Mouse (Mus musculus): ENCODE results near the gene Galnt17. TPM values are rescaled to one million over a fixed set of nuclear protein-coding genes. Genes with fewer than 3 reads are reported as not detected.

The Galnt17 gene
- total RNA-seq, 4 experiments from 2014 or later: 5.0 to 9.1 (median 7.0) TPM

DNA sequence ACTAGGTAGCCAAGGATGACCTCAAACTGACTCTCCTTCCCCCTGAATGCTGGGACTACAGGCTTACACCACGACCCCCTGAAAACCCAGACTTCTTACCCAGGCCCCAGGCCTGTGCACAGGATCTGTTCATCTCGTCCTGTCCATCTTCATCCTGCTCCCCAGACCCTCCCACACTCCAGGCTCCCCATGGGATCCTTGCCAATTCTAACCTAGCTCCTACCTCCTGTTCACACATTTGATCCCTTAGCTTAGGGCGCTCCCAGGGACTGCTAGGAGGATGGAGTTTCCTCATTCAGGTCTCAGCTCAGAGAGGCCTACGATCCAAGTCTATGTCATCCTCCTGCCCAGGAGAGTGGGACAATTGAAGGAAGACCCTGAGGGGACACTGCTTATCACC, 292.2 kb downstream of the Galnt17 start:
- no peak for DNase-seq

DNA sequence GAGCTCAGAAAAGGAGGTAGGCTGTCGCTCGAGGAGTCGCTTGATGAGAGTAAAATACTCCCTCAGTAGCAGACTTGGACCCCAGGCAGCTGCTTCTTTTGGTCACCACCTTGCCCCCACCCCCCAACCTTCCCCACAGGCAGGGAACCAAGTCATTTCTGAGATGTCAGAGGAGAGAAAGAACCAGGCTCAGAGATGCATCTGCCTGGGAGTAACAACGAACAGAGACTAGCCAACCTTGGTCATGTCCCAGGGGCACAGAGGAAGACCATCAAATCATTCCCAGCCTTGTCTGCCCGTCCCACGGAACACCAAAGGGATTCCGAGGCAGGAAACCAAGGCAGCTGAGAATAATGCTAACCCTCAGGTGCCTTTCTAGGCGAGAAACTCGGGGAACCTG, 293.0 kb downstream of the Galnt17 start:
- DNase-seq: no peak

DNA sequence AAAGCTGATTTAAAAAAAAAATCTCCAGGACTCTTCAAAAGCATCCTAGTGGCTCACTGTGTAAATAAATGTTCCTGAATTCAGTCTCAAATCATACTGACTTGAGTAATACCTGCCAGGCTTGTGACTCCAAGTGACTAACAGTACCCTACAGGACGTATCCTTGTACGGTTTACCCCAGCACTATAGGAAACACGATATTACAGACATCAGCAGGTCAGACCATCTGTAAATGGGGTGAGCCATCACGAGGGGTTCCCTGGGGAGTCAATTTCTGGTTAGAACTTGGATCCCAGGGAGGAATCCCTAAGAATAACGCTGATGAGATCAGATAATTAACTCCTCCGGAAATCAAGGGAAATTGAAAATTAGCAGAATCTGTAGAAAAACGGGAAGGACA, 294.5 kb downstream of the Galnt17 start:
- DNase-seq: no peak

DNA sequence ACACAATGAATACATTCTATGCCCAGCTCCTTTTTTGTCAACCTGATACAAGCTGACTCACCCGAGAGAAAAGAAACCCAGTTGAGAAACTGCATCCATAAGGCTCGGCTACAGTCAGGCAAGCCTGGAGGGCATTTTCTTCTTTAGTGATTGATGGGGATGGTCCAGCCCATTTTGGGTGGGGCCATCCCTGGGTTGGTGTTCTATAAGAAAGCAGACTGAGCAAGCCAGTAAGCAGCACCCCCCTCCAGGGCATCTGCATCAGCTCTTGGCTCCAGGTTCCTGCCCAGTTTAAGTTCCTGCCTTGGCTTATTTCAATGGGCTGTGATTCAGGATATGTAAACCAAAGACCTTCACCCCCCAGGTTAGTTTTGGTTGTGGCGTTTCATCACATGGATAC, 295.2 kb downstream of the Galnt17 start:
- no peak for DNase-seq

DNA sequence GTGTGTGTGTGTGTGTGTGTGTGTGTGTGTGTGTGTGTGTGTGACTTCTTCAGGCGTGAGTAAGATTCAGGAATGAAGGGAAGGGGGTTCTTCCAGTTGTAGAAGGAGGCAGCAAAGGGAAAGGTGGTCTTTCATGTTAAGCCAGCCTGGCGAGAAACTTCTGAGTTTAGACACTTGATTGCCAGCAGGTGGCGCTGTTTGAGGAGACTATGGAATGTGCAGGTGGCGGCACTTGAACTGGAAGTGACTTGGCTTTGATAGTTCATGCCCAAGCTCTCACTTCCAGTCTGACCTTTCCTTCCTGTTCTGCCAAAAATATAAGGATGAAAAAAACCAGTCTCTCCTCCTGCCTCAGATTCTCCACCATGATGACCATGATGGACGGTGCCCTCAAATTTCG, 298.8 kb downstream of the Galnt17 start:
- no peak for DNase-seq

DNA sequence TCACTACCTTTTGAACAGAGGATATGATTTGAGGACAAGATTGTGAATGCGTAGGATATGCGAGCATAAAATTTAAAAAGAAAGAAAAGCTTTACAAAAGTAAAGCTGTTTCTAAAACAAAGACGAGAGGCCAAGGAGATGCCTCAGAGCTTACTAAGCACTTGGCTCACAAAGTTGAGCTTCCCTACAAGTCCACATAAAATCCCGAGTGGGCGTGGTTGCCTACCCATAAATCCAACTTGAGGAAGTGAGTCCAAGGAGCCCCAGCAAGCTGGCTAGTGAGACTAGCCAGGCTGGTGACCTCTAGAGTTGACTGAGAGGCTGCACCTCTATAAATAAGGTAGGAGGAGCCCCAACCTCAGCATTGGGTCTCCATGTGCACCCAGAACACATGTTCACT, 299.8 kb downstream of the Galnt17 start:
- no peak for DNase-seq

DNA sequence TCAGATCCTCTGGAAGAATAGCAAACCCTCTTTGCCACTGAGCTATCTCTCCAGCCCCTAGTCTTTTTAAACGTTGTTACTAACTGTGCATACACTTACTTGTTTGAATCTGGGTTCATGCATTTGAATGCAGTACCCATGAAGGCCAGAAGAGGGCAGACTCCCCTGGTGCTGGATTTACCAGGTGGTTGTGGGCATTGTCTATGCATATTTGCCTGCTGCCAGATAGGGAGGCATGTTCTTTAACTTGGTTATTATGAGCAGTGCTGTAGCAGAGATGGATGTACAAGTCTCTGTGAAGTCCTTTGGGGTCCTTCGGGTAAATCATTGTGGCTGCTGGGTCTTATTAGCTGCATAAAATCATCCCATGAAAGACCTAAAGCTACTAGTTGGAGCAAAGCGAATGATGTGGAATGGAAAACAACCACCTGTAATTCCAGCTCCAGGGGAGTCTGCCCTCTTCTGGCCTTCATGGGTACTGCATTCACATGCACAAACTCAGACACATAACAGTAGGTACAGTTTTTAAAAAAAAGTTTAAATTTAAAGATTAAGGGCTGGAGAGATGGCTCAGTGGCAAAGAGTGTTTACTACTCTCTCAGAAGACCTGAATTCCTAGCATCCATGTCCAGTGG, 300.3 kb downstream of the Galnt17 start:
- peak; percentile 15 for DNase-seq

DNA sequence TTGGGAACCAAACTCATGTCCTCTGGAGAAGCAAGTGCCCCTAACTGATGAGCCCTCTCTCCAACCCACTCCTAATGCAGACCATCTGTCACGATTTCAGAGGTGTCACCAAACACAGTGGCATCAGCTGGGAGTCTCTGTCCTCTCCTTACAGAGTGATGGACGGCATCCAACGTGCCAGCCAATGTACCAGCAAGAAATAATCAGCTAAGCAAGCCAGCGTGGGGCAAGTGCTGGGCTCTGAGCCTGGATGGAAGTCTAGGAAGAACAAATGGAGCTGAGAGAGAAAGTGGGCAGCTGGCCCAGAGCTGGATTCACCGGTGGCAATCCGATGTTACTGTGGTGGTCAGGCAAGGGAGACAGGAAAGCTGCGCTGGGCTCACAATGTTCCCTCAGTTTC, 301.1 kb downstream of the Galnt17 start:
- no peak for DNase-seq

DNA sequence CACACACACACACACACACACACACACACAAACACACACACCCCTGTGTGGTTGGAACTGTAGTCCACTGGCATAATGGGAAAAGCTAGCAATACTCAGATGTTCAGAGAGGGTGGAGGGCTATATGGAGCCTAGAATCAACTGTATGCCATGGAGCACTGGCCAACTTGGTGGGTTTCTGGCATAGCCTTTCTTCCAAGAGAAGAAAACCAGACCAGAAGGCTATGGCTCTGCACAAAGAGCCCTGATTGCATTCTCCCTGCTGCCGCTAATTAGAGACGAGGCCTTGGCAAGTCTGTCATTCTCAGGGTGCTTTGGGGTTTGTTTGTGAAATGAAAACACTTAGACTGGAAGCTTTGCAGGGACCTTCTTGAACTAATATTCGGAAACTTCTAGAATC, 301.8 kb downstream of the Galnt17 start:
- DNase-seq: no peak

DNA sequence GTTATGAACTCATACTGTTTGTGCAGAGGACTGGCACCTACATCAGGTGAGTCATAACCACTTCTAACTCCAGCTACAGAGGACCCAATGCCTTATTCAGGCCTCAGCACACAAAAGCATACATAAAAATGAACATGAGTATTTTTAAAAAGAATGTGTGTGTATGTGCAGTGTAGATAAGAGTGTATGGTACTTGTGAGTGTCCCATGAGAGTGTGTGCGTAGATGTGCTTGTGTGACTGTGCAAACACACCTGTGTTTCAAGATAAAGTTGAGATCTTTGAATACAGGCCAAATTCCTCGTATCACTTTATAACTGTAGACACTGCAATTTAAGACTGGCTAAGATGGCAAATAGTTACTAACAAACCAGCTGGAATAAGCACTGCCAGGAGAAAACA, 307.7 kb downstream of the Galnt17 start:
- no peak for DNase-seq

DNA sequence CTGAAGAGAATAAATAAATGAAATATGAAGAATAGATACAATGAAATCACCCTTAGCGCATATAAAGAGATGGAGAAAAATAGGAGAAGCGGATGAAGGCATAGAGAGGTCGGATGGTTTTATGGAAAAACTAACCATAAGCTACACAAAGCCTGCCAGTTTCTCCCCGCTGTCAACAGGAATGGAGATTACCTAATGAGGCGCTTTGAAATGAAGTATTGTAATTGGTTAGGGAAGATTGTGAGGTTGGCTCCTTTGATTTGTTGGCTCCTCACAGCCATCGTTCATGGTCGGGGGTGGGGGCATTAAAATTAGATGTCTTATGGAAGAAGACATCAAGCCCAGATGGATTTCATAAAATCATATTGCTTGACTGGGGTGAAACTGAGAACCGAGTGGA, 329.0 kb downstream of the Galnt17 start:
- no peak for DNase-seq

DNA sequence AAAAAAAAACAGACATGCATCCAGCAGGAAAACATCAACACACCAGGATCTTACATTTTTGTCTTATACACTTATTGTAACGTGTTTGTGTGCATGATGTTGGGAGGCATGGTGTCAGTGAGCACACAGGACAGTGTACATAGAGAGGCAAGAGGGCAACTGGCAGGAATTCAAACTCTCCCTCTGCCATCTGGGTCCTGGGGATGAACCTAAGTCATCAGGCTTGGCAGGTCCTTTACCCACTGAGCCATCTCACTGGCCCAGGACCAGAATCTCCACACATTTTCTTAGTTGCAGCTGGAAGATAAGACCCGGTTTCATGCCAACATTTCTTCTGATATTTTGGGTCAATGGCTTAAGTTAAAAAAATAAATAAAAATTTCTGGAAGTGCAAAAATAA, 329.4 kb downstream of the Galnt17 start:
- no peak for DNase-seq

DNA sequence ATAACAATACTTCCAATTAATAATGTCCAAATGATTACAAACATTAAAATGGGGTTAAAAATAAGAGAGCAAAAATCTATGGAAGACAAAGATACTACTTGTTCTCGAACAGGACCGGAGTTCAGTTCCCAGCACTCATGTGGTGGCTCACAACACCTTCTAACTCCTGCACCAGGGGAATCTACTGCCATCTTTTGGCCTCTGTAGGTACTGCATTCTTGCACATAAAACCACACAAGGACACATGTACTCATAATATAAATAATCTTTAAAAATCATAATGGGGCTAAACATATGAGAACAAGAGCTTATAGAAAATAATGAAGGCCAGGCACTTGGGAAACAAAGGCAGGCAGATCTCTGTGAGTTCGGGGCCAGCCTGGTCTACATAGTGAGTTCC, 330.3 kb downstream of the Galnt17 start:
- DNase-seq: no peak

DNA sequence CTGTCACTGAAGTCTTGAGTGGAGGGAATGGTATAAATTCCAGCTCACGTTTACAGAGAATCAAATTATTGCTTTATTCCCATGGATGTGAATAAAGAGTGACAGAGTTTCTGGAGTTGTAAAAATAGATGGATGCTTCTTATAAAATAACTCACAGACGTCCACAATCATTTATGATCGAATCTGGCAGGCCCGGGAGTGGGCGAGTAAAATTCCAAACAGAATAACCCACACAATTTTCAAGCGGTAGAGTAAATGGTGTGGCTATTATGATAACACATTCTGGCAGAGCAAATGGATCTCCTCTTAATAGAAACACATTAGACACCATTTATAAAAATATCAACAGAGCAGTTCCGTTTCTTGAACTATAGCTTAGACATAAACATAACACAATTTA, 355.9 kb downstream of the Galnt17 start:
- no peak for DNase-seq

DNA sequence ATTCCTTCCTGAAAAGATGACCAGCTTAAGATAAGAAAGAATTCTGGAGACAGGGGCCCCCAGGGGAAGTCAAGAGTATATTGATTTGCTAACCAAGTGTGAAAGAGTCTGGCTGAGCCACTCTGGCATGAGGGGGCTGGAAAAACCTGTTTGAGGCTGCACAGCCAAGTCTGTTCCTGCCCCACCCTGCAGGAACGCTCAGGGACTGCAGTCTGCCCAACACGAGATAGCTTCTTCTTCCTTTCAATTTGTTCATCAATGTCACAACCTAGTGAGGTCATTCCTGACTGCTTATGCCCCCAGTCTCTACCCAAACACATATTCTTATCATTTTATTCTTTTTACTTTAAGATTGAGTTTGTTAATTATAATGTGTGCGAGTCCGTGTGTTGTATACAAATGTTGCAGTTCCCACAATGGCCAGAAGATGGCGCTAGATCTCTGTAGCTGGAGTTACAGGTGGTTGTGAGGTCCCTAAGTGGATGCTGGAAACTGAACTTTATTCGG, 357.4 kb downstream of the Galnt17 start:
- DNase-seq: no peak

DNA sequence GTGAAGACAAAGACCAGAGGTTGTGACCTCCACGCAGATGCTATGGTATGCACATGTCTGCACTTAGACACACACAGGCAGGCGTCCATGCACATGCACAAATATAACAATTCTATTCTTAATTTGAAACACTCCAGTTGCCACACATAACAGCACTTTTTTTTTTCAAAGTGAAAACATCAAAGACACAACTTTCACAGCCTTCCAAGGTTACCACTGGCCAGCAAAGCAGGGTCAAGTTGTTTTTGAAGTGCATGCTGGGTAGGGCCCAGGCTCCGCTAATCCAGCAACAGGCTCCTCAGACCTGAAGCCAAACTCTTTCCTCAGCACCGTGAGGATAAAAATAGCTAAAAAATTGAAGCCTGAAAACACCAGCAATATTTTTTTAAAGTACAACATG, 357.9 kb downstream of the Galnt17 start:
- peak; percentile 16 for DNase-seq

DNA sequence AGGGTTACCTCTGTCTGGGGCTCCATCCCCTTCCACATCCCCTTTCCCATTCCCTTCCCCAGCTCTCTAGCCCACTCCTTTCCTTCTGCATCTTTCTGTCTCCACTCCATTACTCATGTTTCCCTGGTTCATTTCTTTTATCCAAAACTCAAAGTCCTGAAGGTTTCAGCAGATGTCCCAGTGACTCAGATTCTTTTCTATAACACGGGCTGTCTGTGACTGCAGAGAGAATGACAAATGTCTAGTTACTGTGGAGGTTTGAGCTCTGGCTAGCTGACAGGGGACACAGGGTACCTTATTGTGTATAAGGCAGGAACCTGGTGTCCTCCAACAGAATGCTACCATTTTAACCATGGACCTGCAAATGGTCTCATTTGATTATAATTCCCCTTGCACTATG, 358.6 kb downstream of the Galnt17 start:
- DNase-seq: no peak

DNA sequence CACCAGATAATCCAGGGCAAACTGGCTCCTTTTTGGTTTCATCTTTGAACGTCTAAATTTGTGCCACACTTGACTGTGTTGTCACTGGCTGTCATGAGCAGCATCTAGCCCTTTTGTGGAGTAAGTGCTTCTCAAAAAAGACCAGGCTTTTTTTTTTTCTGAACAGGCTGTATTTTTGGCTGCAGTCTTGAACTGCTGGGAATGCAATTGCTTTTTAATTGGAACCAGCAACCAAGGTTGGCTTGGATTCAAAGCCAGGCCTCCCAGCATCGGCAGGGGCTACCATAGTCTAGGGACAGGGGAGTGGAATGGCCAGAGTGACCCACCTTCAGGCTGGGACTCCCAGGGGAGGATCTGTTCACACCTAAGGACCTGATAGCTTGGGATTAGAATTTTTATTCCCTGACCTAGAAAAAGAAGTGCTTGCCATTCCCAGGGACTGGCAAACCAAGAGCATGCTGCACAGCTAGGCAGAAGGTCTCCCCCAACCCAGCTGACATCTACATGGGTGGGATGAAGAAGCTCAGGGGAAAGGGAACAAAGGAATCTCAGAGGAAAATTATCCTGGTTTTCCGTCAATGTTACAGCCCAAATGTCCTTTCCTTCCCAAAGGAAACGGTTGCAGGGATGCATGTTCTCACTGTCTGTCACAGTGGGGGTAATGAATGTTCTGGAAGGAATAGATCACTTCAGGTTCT, 369.2 kb downstream of the Galnt17 start:
- no peak for DNase-seq

DNA sequence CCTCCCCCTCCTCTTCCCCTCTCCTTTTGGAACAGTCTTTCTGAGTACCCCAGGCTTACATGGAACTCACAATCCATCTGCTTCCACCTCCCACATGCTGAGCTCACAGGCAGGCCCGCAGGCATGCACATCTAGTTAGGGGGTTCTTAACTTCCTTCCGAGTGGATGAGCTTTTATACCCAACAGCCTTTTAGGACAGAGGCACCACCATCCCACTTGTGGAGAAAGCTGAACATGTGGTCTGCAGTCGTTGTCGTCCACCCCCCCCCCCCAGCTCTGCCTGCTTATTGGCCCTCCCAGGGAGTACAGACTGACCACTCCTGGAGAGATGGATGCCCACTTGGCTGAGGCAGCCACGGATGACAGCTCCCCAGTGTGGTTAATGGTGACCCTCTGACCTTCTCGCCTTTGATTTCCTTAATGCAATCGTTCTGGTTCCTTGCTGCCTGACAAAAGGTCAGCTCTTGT, 370.0 kb downstream of the Galnt17 start:
- peak; percentile 10 for DNase-seq

DNA sequence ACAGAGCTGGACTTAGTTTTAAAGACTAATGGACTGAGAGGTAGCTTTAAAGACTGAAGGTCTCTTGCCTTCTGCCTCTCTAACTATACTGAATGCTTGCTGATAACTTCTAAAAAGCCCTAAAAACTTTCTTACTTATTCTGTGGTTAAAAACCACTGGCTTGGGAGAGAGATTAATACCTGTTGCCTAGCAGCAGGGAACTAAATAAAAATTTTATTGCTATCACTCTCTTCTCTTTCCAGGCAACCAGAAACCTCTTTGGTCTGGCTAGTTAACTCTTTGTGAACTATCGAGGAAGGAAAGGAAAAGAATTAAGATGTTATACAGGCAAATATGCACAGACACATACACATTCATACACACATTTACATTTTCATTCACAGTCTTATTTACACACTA, 377.3 kb downstream of the Galnt17 start:
- no peak for DNase-seq

DNA sequence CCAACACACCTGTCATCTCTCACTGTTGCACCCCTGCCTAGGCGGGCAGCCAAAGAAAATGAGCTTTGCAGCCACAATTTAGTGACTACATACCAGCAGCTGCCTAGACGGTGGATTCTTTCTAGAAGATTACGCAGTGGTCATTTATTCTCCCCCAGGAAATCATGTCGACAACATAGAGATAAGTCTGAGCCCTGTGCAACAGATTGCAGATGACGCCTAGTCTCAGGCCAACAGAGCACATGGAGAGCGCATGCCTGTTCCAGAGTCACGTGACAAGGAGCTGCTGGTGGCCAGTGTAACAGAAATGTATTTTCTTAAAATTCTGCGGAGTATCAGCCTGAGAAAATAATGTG, 380.5 kb downstream of the Galnt17 start:
- no peak for DNase-seq

DNA sequence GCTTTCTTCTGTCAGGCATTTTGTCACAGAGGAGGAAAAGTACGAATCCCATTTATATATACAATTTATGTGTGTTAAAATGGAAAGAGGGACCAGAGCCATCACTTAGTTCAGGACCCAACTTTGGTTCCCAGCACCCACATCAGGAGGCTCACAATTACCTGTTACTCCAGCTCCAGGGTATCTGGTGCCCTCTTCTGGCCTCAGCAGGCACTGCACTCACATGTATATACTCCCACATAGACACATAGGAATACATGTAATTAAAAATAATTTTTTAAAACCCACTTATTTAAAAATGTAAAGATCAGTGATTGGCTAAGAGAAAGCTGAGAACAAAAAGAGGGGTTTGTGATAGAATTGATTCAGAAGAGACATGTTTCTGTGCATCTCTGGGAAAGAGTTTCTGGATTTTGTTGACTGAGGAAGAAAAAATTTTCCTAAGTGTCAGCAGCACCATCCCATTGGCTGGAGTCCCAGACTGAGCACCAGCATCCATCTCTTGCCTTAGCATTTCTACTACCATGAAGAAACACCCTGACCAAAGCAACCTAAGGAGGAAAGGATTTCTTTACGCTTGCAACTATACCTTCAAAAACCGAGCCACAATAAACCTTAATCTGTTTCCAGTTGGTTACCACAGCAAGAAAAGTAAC, 381.0 kb downstream of the Galnt17 start:
- no peak for DNase-seq

DNA sequence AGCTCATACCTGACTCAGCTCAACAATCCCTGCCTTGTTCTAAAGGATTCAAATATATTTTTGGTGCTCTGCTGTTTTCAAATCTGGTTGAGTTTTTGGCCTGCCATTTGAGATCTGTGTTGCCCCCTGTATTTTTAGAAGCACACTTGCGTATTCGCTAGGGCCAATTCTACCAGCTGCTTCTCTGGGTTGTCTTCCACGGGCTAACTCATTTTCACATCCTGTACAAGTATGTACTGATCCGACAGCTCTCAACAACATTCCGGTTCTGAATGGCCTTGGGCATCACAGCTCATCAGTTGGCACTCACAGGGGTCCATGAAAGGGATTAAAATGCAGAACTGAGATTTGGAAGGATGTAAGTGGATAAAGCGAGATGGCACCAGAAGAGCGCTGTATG, 382.6 kb downstream of the Galnt17 start:
- DNase-seq: no peak

DNA sequence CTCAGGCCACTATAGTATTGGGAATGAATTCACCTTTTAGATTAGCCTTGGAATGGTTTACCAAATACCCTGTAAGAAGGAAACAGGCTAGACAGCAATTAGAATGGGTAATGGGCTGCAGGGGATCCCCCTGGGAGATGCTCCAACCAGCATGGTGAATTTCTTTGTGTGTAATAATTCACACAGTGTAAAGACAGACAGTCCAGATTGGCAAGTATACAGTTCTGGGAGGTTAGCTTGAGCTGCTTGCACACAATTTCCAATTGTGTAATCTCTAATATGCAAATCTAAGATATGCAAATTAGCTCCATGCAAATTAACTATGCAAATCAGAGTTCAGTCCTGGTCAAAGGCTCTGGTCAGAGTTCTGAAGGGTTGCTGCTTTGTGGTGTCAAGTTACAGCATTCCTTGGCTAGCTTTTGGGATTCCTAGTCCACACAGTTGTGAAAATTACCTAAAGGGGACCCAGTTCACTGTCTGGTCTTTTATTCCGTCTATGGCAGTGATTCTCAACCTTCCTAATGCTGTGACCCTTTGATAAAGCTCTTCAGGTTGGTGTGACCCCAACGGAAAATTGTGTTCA, 384.0 kb downstream of the Galnt17 start:
- no peak for DNase-seq
